Mouse (Mus musculus): ENCODE data around the gene Cradd. TPM values are rescaled to one million over a fixed set of nuclear protein-coding genes. Genes with fewer than 3 reads are reported as not detected.

Gene Cradd
- polyA plus RNA-seq, 1 experiment from 2014 or later = 12.0 TPM

GRCm38 (mm10) chr10:95360048-95360447 lies 36.1 kb upstream of the Cradd start:
- no peaks in the 10 kb centered on the region for H3K4me1 ChIP-seq (ENCODE audit: control insufficient read depth, insufficient read depth, low read length)
- DNase-seq (no peak), ATAC-seq (ENCODE audit: low FRiP score, low TSS enrichment) (no peak)
- WGBS = 90% methylated on average over 5 of the region's 5 CpGs
- no peak overlapping the region for H3K27ac ChIP-seq (replicated peaks; ENCODE audit: low read depth, low read length)
- no peaks in the 10 kb centered on the region for H3K9me3 ChIP-seq (ENCODE audit: control insufficient read depth, low read length)
- no peaks in the 10 kb centered on the region for H3K27me3 ChIP-seq (ENCODE audit: control insufficient read depth, insufficient read depth, low read length)
- no peaks in the 10 kb centered on the region for H3K36me3 ChIP-seq (ENCODE audit: control insufficient read depth, insufficient read depth, low read length)
- no peak overlapping the region for H3K9ac ChIP-seq (replicated peaks; ENCODE audit: low read length)
- H3K4me2 ChIP-seq (ENCODE audit: low read length) = no peak overlapping the region
- no peak overlapping the region for H3K4me3 ChIP-seq (replicated peaks; ENCODE audit: low read depth, low read length)

- no peak overlapping the region for H3K4me2 ChIP-seq (ENCODE audit: low read length)
- DNase-seq (no peak), ATAC-seq (ENCODE audit: low FRiP score, low TSS enrichment) (no peak)
- H3K27ac ChIP-seq (replicated peaks; ENCODE audit: low read depth, low read length) = no peak overlapping the region
- no peaks in the 10 kb centered on the region for H3K36me3 ChIP-seq (ENCODE audit: control insufficient read depth, insufficient read depth, low read length)
- H3K9me3 ChIP-seq (ENCODE audit: control insufficient read depth, low read length) = no peaks in the 10 kb centered on the region
- H3K9ac ChIP-seq (replicated peaks; ENCODE audit: low read length) = no peak overlapping the region
- H3K27me3 ChIP-seq (ENCODE audit: control insufficient read depth, insufficient read depth, low read length) = no peaks in the 10 kb centered on the region
- no peak overlapping the region for H3K4me3 ChIP-seq (replicated peaks; ENCODE audit: low read depth, low read length)
- 85% methylated on average over 3 of the region's 3 CpGs for WGBS
- H3K4me1 ChIP-seq (ENCODE audit: control insufficient read depth, insufficient read depth, low read length) = no peaks in the 10 kb centered on the region
These were observed 33.8 kb upstream of the Cradd start for GRCm38 (mm10) chr10:95357721-95358120.

GRCm38 (mm10) chr10:95356711-95357110 lies 32.8 kb upstream of the Cradd start:
- Histone ChIP-seq H3K9ac (replicated peaks; ENCODE audit: low read length) (no peak overlapping the region), H3K27ac (replicated peaks; ENCODE audit: low read depth, low read length) (no peak overlapping the region), H3K36me3 (ENCODE audit: control insufficient read depth, insufficient read depth, low read length) (no peaks in the 10 kb centered on the region), H3K9me3 (ENCODE audit: control insufficient read depth, low read length) (no peaks in the 10 kb centered on the region), H3K4me1 (ENCODE audit: control insufficient read depth, insufficient read depth, low read length) (no peaks in the 10 kb centered on the region), H3K27me3 (ENCODE audit: control insufficient read depth, insufficient read depth, low read length) (no peaks in the 10 kb centered on the region), H3K4me3 (replicated peaks; ENCODE audit: low read depth, low read length) (no peak overlapping the region), H3K4me2 (ENCODE audit: low read length) (no peak overlapping the region)
- no peak for DNase-seq
- 66% methylated on average over 7 of the region's 7 CpGs for WGBS
- no peak for ATAC-seq (ENCODE audit: low FRiP score, low TSS enrichment)

- H3K4me2 ChIP-seq (ENCODE audit: low read length) = no peak overlapping the region
- H3K9me3 ChIP-seq (ENCODE audit: control insufficient read depth, low read length) = no peaks in the 10 kb centered on the region
- H3K4me3 ChIP-seq (replicated peaks; ENCODE audit: low read depth, low read length) = no peak overlapping the region
- H3K4me1 ChIP-seq (ENCODE audit: control insufficient read depth, insufficient read depth, low read length) = no peaks in the 10 kb centered on the region
- WGBS = 49% methylated on average over 6 of the region's 6 CpGs
- no peak overlapping the region for H3K9ac ChIP-seq (replicated peaks; ENCODE audit: low read length)
- DNase-seq (peak; percentile 13), ATAC-seq (ENCODE audit: low FRiP score, low TSS enrichment) (no peak)
- H3K27ac ChIP-seq (replicated peaks; ENCODE audit: low read depth, low read length) = no peak overlapping the region
- H3K27me3 ChIP-seq (ENCODE audit: control insufficient read depth, insufficient read depth, low read length) = no peaks in the 10 kb centered on the region
- no peaks in the 10 kb centered on the region for H3K36me3 ChIP-seq (ENCODE audit: control insufficient read depth, insufficient read depth, low read length)
These were observed 31.8 kb upstream of the Cradd start for GRCm38 (mm10) chr10:95355678-95356268.

- Histone ChIP-seq H3K27ac (replicated peaks; ENCODE audit: low read depth, low read length) (no peak overlapping the region), H3K27me3 (ENCODE audit: control insufficient read depth, insufficient read depth, low read length) (no peaks in the 10 kb centered on the region), H3K4me2 (ENCODE audit: low read length) (no peak overlapping the region), H3K36me3 (ENCODE audit: control insufficient read depth, insufficient read depth, low read length) (no peaks in the 10 kb centered on the region), H3K9me3 (ENCODE audit: control insufficient read depth, low read length) (no peaks in the 10 kb centered on the region), H3K4me3 (replicated peaks; ENCODE audit: low read depth, low read length) (no peak overlapping the region), H3K4me1 (ENCODE audit: control insufficient read depth, insufficient read depth, low read length) (no peaks in the 10 kb centered on the region), H3K9ac (replicated peaks; ENCODE audit: low read length) (no peak overlapping the region)
- DNase-seq (peak; percentile 13), ATAC-seq (ENCODE audit: low FRiP score, low TSS enrichment) (no peak)
These were observed 30.7 kb upstream of the Cradd start for GRCm38 (mm10) chr10:95354673-95355072.

GRCm38 (mm10) chr10:95354047-95354446 lies 30.1 kb upstream of the Cradd start:
- DNase-seq = no peak
- no peak overlapping the region for H3K9ac ChIP-seq (replicated peaks; ENCODE audit: low read length)
- H3K9me3 ChIP-seq (ENCODE audit: control insufficient read depth, low read length) = no peaks in the 10 kb centered on the region
- H3K4me3 ChIP-seq (replicated peaks; ENCODE audit: low read depth, low read length) = no peak overlapping the region
- no peak for ATAC-seq (ENCODE audit: low FRiP score, low TSS enrichment)
- H3K4me1 ChIP-seq (ENCODE audit: control insufficient read depth, insufficient read depth, low read length) = no peaks in the 10 kb centered on the region
- no peaks in the 10 kb centered on the region for H3K27me3 ChIP-seq (ENCODE audit: control insufficient read depth, insufficient read depth, low read length)
- no peaks in the 10 kb centered on the region for H3K36me3 ChIP-seq (ENCODE audit: control insufficient read depth, insufficient read depth, low read length)
- H3K4me2 ChIP-seq (ENCODE audit: low read length) = no peak overlapping the region
- H3K27ac ChIP-seq (replicated peaks; ENCODE audit: low read depth, low read length) = no peak overlapping the region
- WGBS = 53% methylated on average over 6 of the region's 6 CpGs

GRCm38 (mm10) chr10:95348457-95348856 lies 24.5 kb upstream of the Cradd start:
- no peaks in the 10 kb centered on the region for H3K36me3 ChIP-seq (ENCODE audit: control insufficient read depth, insufficient read depth, low read length)
- ATAC-seq (ENCODE audit: low FRiP score, low TSS enrichment) = no peak
- H3K27me3 ChIP-seq (ENCODE audit: control insufficient read depth, insufficient read depth, low read length) = no peaks in the 10 kb centered on the region

GRCm38 (mm10) chr10:95347776-95348175 lies 23.8 kb upstream of the Cradd start:
- Histone ChIP-seq H3K27me3 (ENCODE audit: control insufficient read depth, insufficient read depth, low read length) (no peaks in the 10 kb centered on the region), H3K4me3 (replicated peaks; ENCODE audit: low read depth, low read length) (no peak overlapping the region), H3K27ac (replicated peaks; ENCODE audit: low read depth, low read length) (no peak overlapping the region), H3K36me3 (ENCODE audit: control insufficient read depth, insufficient read depth, low read length) (no peaks in the 10 kb centered on the region), H3K4me1 (ENCODE audit: control insufficient read depth, insufficient read depth, low read length) (no peaks in the 10 kb centered on the region), H3K9ac (replicated peaks; ENCODE audit: low read length) (no peak overlapping the region), H3K9me3 (ENCODE audit: control insufficient read depth, low read length) (no peaks in the 10 kb centered on the region; the same call in 1 of the 2 replicates), H3K4me2 (ENCODE audit: low read length) (no peak overlapping the region)
- 94% methylated on average over 3 of the region's 3 CpGs for WGBS
- ATAC-seq (ENCODE audit: low FRiP score, low TSS enrichment) (no peak), DNase-seq (no peak)

More at GRCm38 (mm10) chr10:95348457-95348856, 24.5 kb upstream of the Cradd start:
- H3K9me3 ChIP-seq (ENCODE audit: control insufficient read depth, low read length) = no peaks in the 10 kb centered on the region; the same call in 1 of the 2 replicates
- no peak overlapping the region for H3K27ac ChIP-seq (replicated peaks; ENCODE audit: low read depth, low read length)
- no peak for DNase-seq
- H3K9ac ChIP-seq (replicated peaks; ENCODE audit: low read length) = no peak overlapping the region
- H3K4me3 ChIP-seq (replicated peaks; ENCODE audit: low read depth, low read length) = no peak overlapping the region
- 86% methylated on average over 3 of the region's 3 CpGs for WGBS
- no peaks in the 10 kb centered on the region for H3K4me1 ChIP-seq (ENCODE audit: control insufficient read depth, insufficient read depth, low read length)
- H3K4me2 ChIP-seq (ENCODE audit: low read length) = no peak overlapping the region

GRCm38 (mm10) chr10:95342833-95343590 lies 19.1 kb upstream of the Cradd start:
- Histone ChIP-seq H3K27ac (replicated peaks; ENCODE audit: low read depth, low read length) (no peak overlapping the region), H3K9ac (replicated peaks; ENCODE audit: low read length) (no peak overlapping the region), H3K36me3 (ENCODE audit: control insufficient read depth, insufficient read depth, low read length) (no peaks in the 10 kb centered on the region), H3K9me3 (ENCODE audit: control insufficient read depth, low read length) (no peaks in the 10 kb centered on the region; the same call in 1 of the 2 replicates), H3K27me3 (ENCODE audit: control insufficient read depth, insufficient read depth, low read length) (no peaks in the 10 kb centered on the region), H3K4me2 (ENCODE audit: low read length) (no peak overlapping the region), H3K4me3 (replicated peaks; ENCODE audit: low read depth, low read length) (no peak overlapping the region), H3K4me1 (ENCODE audit: control insufficient read depth, insufficient read depth, low read length) (no peaks in the 10 kb centered on the region)
- DNase-seq (no peak), ATAC-seq (ENCODE audit: low FRiP score, low TSS enrichment) (no peak)
- WGBS = 87% methylated on average over 10 of the region's 10 CpGs
